Mouse (Mus musculus): ENCODE data around the gene Zfp423. TPM values are rescaled to one million over a fixed set of nuclear protein-coding genes. Genes with fewer than 3 reads are reported as not detected.
A peak's percentile ranks its signal among the peaks of the same experiment; 100 is the strongest.

The Zfp423 gene
- polyA plus RNA-seq, 1 experiment from 2014 or later, result 27.9 TPM

GRCm38 (mm10) chr8:87662307-87662771 lies 297.1 kb downstream of the Zfp423 start:
- Histone ChIP-seq H3K36me3 (ENCODE audit: control insufficient read depth, insufficient read depth, low read length) (no peaks in the 10 kb centered on the region), H3K9me3 (replicated peaks; ENCODE audit: control insufficient read depth, low read length) (no peaks in the 10 kb centered on the region), H3K4me2 (ENCODE audit: low read length) (peak overlapping the region; percentile 54), H3K27me3 (replicated peaks; ENCODE audit: control insufficient read depth, insufficient read depth, low read length) (0 out of 2 replicates have a peak, but pooled peaks cover 5% of the 10 kb centered on the region), H3K9ac (ENCODE audit: low read length) (peak overlapping the region; percentile 56), H3K4me3 (ENCODE audit: low read depth, low read length) (peak overlapping the region; percentile 12), H3K4me1 (ENCODE audit: control insufficient read depth, insufficient read depth, low read length) (peaks cover 43% of the 10 kb centered on the region), H3K27ac (ENCODE audit: low read depth, low read length) (peak overlapping the region; percentile 83)
- DNase-seq (ENCODE audit: low spot score), result peak; percentile 60
- ATAC-seq, result 0 out of 2 replicates have a peak, but pooled peaks have one; percentile 15
- 3% methylated on average over 27 of the region's 27 CpGs for WGBS

- Histone ChIP-seq H3K27me3 (replicated peaks; ENCODE audit: control insufficient read depth, insufficient read depth, low read length) (0 out of 2 replicates have a peak, but pooled peaks cover 5% of the 10 kb centered on the region), H3K9me3 (replicated peaks; ENCODE audit: control insufficient read depth, low read length) (no peaks in the 10 kb centered on the region), H3K36me3 (ENCODE audit: control insufficient read depth, insufficient read depth, low read length) (no peaks in the 10 kb centered on the region), H3K4me3 (ENCODE audit: low read depth, low read length) (0 out of 2 replicates have a peak overlapping the region, but pooled peaks have one; percentile 19), H3K4me1 (ENCODE audit: control insufficient read depth, insufficient read depth, low read length) (peaks cover 47% of the 10 kb centered on the region), H3K27ac (ENCODE audit: low read depth, low read length) (peak overlapping the region; percentile 44), H3K4me2 (ENCODE audit: low read length) (peak overlapping the region; percentile 54), H3K9ac (ENCODE audit: low read length) (peak overlapping the region; percentile 54; the same call in 1 of the 2 replicates)
- 8% methylated on average over 34 of the region's 34 CpGs for WGBS
- ATAC-seq (no peak), DNase-seq (ENCODE audit: low spot score) (peak; percentile 56)
These were observed 298.2 kb downstream of the Zfp423 start for GRCm38 (mm10) chr8:87660916-87661910.

DNA sequence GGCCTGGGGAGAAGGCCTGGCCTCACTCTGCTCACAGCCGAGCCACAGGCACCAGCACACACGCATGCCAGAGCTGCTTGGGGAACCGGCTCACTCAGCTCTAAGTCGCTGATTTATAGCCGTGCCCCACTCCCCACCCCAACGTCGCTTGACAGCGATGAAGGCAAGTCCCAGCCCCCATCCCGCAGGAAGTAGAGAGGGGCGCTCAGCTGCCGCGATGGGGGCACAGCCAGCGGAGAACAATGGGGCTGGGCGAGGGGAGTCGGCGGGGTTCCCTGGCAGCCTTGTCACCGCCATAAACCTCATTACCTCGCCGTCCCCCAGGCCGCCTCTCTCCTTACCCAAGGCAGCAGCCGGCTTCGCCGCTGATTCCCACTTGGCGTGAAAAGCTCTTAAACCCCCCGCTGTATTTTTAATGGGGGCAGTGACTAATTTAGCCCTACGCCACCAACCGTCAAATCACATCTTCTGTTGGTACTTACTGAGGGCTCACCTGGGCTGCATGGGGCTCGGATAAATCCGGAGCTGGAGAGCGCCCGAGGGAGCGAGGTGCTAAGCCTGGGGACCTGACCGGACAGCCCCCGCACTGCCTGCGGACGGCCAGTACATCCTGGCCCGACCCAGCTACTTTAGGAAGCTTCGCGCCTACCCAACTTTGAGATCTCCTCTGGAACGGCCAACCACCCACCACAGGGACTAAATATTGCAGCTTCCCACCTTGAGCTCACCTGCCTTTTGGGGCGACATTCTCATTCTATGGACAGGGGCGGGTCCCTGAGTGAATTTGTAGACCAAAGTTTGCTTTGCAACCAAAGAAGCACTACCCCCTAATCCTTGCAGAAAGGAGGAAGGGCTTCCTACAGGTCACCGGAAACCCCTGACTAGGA lies 299.1 kb downstream of the Zfp423 start:
- Histone ChIP-seq H3K9me3 (replicated peaks; ENCODE audit: control insufficient read depth, low read length) (no peaks in the 10 kb centered on the region), H3K27ac (ENCODE audit: low read depth, low read length) (peak overlapping the region; percentile 58), H3K27me3 (replicated peaks; ENCODE audit: control insufficient read depth, insufficient read depth, low read length) (0 out of 2 replicates have a peak, but pooled peaks cover 5% of the 10 kb centered on the region), H3K4me2 (ENCODE audit: low read length) (peak overlapping the region; percentile 54), H3K4me1 (ENCODE audit: control insufficient read depth, insufficient read depth, low read length) (peaks cover 47% of the 10 kb centered on the region), H3K9ac (ENCODE audit: low read length) (peak overlapping the region; percentile 54), H3K36me3 (ENCODE audit: control insufficient read depth, insufficient read depth, low read length) (no peaks in the 10 kb centered on the region), H3K4me3 (ENCODE audit: low read depth, low read length) (peak overlapping the region; percentile 19; the same call in 1 of the 2 replicates)
- ATAC-seq (peak; percentile 33), DNase-seq (ENCODE audit: low spot score) (peak; percentile 68)
- 1% methylated on average over 43 of the region's 43 CpGs for WGBS

- 78% methylated on average over 4 of the region's 4 CpGs for WGBS
- Histone ChIP-seq H3K27me3 (replicated peaks; ENCODE audit: control insufficient read depth, insufficient read depth, low read length) (0 out of 2 replicates have a peak, but pooled peaks cover 5% of the 10 kb centered on the region), H3K9ac (ENCODE audit: low read length) (no peak overlapping the region), H3K4me2 (ENCODE audit: low read length) (no peak overlapping the region), H3K36me3 (ENCODE audit: control insufficient read depth, insufficient read depth, low read length) (no peaks in the 10 kb centered on the region), H3K4me1 (ENCODE audit: control insufficient read depth, insufficient read depth, low read length) (peaks cover 36% of the 10 kb centered on the region), H3K4me3 (ENCODE audit: low read depth, low read length) (no peak overlapping the region), H3K9me3 (replicated peaks; ENCODE audit: control insufficient read depth, low read length) (no peaks in the 10 kb centered on the region), H3K27ac (ENCODE audit: low read depth, low read length) (no peak overlapping the region)
- ATAC-seq (no peak), DNase-seq (ENCODE audit: low spot score) (no peak)
These were observed 301.9 kb downstream of the Zfp423 start for GRCm38 (mm10) chr8:87657488-87657887.

DNA sequence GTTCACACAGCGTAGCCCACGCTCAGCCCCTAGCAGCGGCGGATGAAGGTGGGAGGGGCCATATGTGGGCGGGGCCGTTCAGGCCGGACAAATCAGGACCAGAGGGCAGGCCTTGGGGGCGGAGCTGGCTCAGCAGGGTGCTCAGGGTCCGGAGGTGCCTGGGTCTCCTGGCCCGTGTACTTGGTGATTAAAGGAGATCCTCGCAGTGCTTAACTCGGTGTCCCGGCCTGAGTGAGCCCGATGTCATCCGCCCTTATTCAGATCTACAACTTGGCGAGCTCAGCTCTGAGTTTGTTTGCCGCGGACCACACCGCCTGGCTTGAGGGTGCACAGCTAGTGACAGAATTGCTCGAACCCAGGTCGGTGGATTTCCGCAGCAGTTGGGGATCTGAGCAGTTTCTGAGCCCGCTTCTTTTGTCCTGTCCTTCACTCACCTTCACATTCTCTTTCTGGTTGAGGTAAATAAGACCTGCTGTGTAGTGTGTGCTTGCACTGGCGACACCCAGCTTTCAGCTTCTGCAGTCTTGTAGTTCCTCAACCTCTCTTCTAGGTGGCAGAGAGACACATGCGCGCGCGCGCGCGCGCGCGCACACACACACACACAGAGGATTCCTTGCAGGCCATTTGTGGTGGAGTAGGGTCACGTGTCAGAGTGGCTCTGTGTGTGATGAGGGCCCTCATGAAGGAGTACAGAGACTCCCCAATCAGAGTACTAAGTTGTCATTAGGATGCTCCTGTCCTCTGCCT lies 302.7 kb downstream of the Zfp423 start:
- peak; percentile 76 for DNase-seq (ENCODE audit: low spot score)
- Histone ChIP-seq H3K4me2 (ENCODE audit: low read length) (peak overlapping the region; percentile 54), H3K36me3 (ENCODE audit: control insufficient read depth, insufficient read depth, low read length) (no peaks in the 10 kb centered on the region), H3K27ac (ENCODE audit: low read depth, low read length) (no peak overlapping the region), H3K9ac (ENCODE audit: low read length) (peak overlapping the region; percentile 10; the same call in 1 of the 2 replicates), H3K4me1 (ENCODE audit: control insufficient read depth, insufficient read depth, low read length) (peaks cover 31% of the 10 kb centered on the region), H3K9me3 (replicated peaks; ENCODE audit: control insufficient read depth, low read length) (no peaks in the 10 kb centered on the region), H3K4me3 (ENCODE audit: low read depth, low read length) (peak overlapping the region; percentile 26), H3K27me3 (replicated peaks; ENCODE audit: control insufficient read depth, insufficient read depth, low read length) (0 out of 2 replicates have a peak, but pooled peaks cover 5% of the 10 kb centered on the region)
- ATAC-seq, result peak; percentile 73
- WGBS, result 7% methylated on average over 35 of the region's 35 CpGs

GRCm38 (mm10) chr8:87655946-87656345 lies 303.4 kb downstream of the Zfp423 start:
- no peak for ATAC-seq

DNA sequence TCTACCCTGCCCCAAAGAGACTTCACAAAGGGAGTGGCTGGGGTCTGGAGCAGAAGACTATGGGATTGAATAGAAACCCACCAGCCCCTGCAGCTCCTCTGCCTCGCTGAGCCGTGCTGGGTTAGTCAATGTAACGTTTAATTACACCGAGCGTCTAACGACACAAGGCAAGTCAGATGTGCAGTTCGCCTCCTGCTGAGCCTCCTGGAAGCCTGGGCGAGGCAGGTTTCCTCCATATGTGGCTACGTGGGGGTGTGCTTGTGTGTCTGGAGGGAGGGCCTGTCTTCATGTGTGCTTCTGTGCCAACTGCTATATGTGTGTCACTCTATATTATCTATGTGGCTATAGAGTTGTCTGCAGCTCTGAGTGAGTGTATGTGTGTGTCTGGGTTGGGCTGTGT lies 311.6 kb downstream of the Zfp423 start:
- H3K9me3 ChIP-seq (replicated peaks; ENCODE audit: control insufficient read depth, low read length), result no peaks in the 10 kb centered on the region
- H3K4me2 ChIP-seq (ENCODE audit: low read length), result no peak overlapping the region
- DNase-seq (ENCODE audit: low spot score) (no peak), ATAC-seq (no peak)
- peaks cover 13% of the 10 kb centered on the region for H3K4me1 ChIP-seq (ENCODE audit: control insufficient read depth, insufficient read depth, low read length)
- H3K27ac ChIP-seq (ENCODE audit: low read depth, low read length), result no peak overlapping the region
- no peaks in the 10 kb centered on the region for H3K36me3 ChIP-seq (ENCODE audit: control insufficient read depth, insufficient read depth, low read length)
- H3K4me3 ChIP-seq (ENCODE audit: low read depth, low read length), result no peak overlapping the region
- H3K9ac ChIP-seq (ENCODE audit: low read length), result no peak overlapping the region
- no peaks in the 10 kb centered on the region for H3K27me3 ChIP-seq (replicated peaks; ENCODE audit: control insufficient read depth, insufficient read depth, low read length)
- 47% methylated on average over 9 of the region's 9 CpGs for WGBS

More at GRCm38 (mm10) chr8:87655946-87656345, 303.4 kb downstream of the Zfp423 start:
- DNase-seq (ENCODE audit: low spot score), result no peak
- Histone ChIP-seq H3K9me3 (replicated peaks; ENCODE audit: control insufficient read depth, low read length) (no peaks in the 10 kb centered on the region), H3K4me1 (ENCODE audit: control insufficient read depth, insufficient read depth, low read length) (peaks cover 23% of the 10 kb centered on the region), H3K4me3 (ENCODE audit: low read depth, low read length) (no peak overlapping the region), H3K4me2 (ENCODE audit: low read length) (no peak overlapping the region; the same call in 1 of the 2 replicates), H3K36me3 (ENCODE audit: control insufficient read depth, insufficient read depth, low read length) (no peaks in the 10 kb centered on the region), H3K9ac (ENCODE audit: low read length) (no peak overlapping the region), H3K27ac (ENCODE audit: low read depth, low read length) (no peak overlapping the region), H3K27me3 (replicated peaks; ENCODE audit: control insufficient read depth, insufficient read depth, low read length) (0 out of 2 replicates have a peak, but pooled peaks cover 5% of the 10 kb centered on the region)
- 82% methylated on average over 9 of the region's 9 CpGs for WGBS
